In genomic region chr2:164485681-164486257, GRCm38 (mm10) we compare ENCODE assay signal across 8 mouse cellular contexts. TPM values are rescaled to one million over a fixed set of nuclear protein-coding genes. Genes with fewer than 3 reads are reported as not detected.
DNase-seq lines count a peak whose midpoint lies in the region; ATAC-seq and TF ChIP-seq lines count a peak whose summit lies in the region.

TSS of gene Dbndd2 (plus strand) at chr2:164486106.

- H3K4me2 ChIP-seq in liver, embryonic 11.5 days = peak within 1 kb of the TSS; percentile 90
- H3K4me2 ChIP-seq in midbrain, postnatal 0 days (ENCODE audit: low read depth, low read length, poor library complexity, severe bottlenecking) = peak within 1 kb of the TSS; percentile 99

- peak within 1 kb of the TSS; percentile 61 for H3K9ac ChIP-seq in liver, embryonic 11.5 days (ENCODE audit: low read depth, low read length)
- H3K9ac ChIP-seq in midbrain, postnatal 0 days (replicated peaks; ENCODE audit: low read length, poor library complexity, severe bottlenecking) = peak within 1 kb of the TSS; percentile 78

- peak in 1 of 2 experiments; percentile 68 for DNase-seq in layer of hippocampus, adult 2 months (ENCODE audit: low spot score in 2 of 2)
- no peak for DNase-seq in layer of hippocampus, adult 11-12 months (ENCODE audit: low spot score)
- DNase-seq in heart, adult 11 months = peak; percentile 97
- DNase-seq in kidney, adult 11 months = peak; percentile 78
- DNase-seq in liver, embryonic 11.5 days (ENCODE audit: low spot score) = peak; percentile 40
- peak; percentile 20 for DNase-seq in midbrain, postnatal 0 days (ENCODE audit: low spot score)
- DNase-seq in retina, postnatal 1 day = no peak

- TF ChIP-seq CTCF in layer of hippocampus, adult 2 months (conservative IDR thresholded peaks at IDR 0.05) = no peak
- TF ChIP-seq CTCF in midbrain, postnatal 0 days (IDR thresholded peaks at IDR 0.05) = no peak

- H3K4me3 ChIP-seq in layer of hippocampus, adult 2 months = peak within 1 kb of the TSS; percentile 89
- peak within 1 kb of the TSS; percentile 71 for H3K4me3 ChIP-seq in liver, embryonic 11.5 days (ENCODE audit: low read depth, low read length)
- H3K4me3 ChIP-seq in midbrain, postnatal 0 days (ENCODE audit: low read depth, low read length) = peak within 1 kb of the TSS; percentile 89

- H3K9me3 ChIP-seq in liver, embryonic 11.5 days (ENCODE audit: control insufficient read depth, low read length) = no peaks in the 10 kb centered on the region
- no peaks in the 10 kb centered on the region for H3K9me3 ChIP-seq in midbrain, postnatal 0 days (ENCODE audit: low read length)

- H3K27me3 ChIP-seq in liver, embryonic 11.5 days (replicated peaks; ENCODE audit: control insufficient read depth, insufficient read depth, low read length) = peaks cover 34% of the 10 kb centered on the region
- H3K27me3 ChIP-seq in midbrain, postnatal 0 days (ENCODE audit: insufficient read depth, low read length) = no peaks in the 10 kb centered on the region

- H3K36me3 ChIP-seq in liver, embryonic 11.5 days (ENCODE audit: control insufficient read depth, insufficient read depth, low read length) = no peaks in the 10 kb centered on the region
- H3K36me3 ChIP-seq in midbrain, postnatal 0 days (ENCODE audit: insufficient read depth, low read length) = peaks cover 12% of the 10 kb centered on the region

- ATAC-seq in common myeloid progenitor, adult 5-6 weeks (replicated peaks; ENCODE audit: low read depth, poor library complexity, severe bottlenecking) = 0 out of 2 replicates have a peak, but pooled peaks have one; percentile 30
- no peak; the same call in 1 of the 2 replicates for ATAC-seq in liver, embryonic 11.5 days (replicated peaks; ENCODE audit: low FRiP score)
- peak; percentile 41; the same call in 1 of the 2 replicates for ATAC-seq in midbrain, postnatal 0 days (ENCODE audit: low FRiP score)

- 5% methylated on average over 26 of the region's 26 CpGs for WGBS in liver, embryonic 11.5 days
- WGBS in midbrain, postnatal 0 days = 1% methylated on average over 26 of the region's 26 CpGs

- H3K27ac ChIP-seq in layer of hippocampus, adult 2 months = peak within 1 kb of the TSS; percentile 99
- H3K27ac ChIP-seq in liver, embryonic 11.5 days (ENCODE audit: low read depth, low read length) = no peak within 1 kb of the TSS
- peak within 1 kb of the TSS; percentile 59; the same call in 1 of the 2 replicates for H3K27ac ChIP-seq in midbrain, postnatal 0 days (ENCODE audit: low read depth, low read length)

- peaks cover 10% of the 10 kb centered on the region for H3K4me1 ChIP-seq in liver, embryonic 11.5 days (replicated peaks; ENCODE audit: control insufficient read depth, insufficient read depth, low read length)
- no peaks in the 10 kb centered on the region for H3K4me1 ChIP-seq in midbrain, postnatal 0 days (ENCODE audit: insufficient read depth, low read length)

RNA-seq across cellular contexts. Expression of gene Dbndd2, which starts in this region (rescaled TPM):
- 100 to 1,000 TPM; 111 to 112 TPM for total RNA-seq in layer of hippocampus, adult 2 months (2021)
- total RNA-seq in common myeloid progenitor, adult 5-6 weeks (2017) = 0.18 TPM in 1 of 2 replicates, not detected in the other
- polyA plus RNA-seq in liver, embryonic 11.5 days (2014; fragmentation: Nextera tagmentation; extraction: Ambion mirVana) = 2.1 TPM in 2 replicates
- 21.1 and 26.7 TPM in 2 replicates for total RNA-seq in midbrain, postnatal 0 days (2014; rRNA removed)
- polyA plus RNA-seq in midbrain, postnatal 0 days (2015; fragmentation: Nextera tagmentation; extraction: Ambion mirVana) = 24.8 and 25.4 TPM in 2 replicates

Comparison
In these comparisons a context has a peak if more than half of its experiments do, and no peak if none do; other contexts are left out.
1. RNA of gene Dbndd2 (total RNA-seq): 111 to 112 TPM in layer of hippocampus, adult 2 months and 21.1 to 26.7 TPM in midbrain, postnatal 0 days; 0.18 TPM in common myeloid progenitor, adult 5-6 weeks; every median in the first group is over 10 times any median in the second.
2. Peak in ATAC-seq in common myeloid progenitor, adult 5-6 weeks; RNA of the gene not detected or under 1 TPM.
3. DNase-seq: peak in heart, adult 11 months (single experiment), kidney, adult 11 months (single experiment), liver, embryonic 11.5 days (single experiment) and midbrain, postnatal 0 days (single experiment); none in layer of hippocampus, adult 11-12 months (single experiment) and retina, postnatal 1 day (single experiment).
4. Peak in every context shown above with its lines, with median percentiles within 50 percentile points of each other: H3K4me3 ChIP-seq.